Mouse (Mus musculus) ovary, postnatal 10 days (tissue): ENCODE data around the gene Suv39h2.
A peak's percentile ranks its signal among the peaks of the same experiment; 100 is the strongest.

Source experiments
- DNase-seq: peaks from one replicate; pipeline ENCODE4 v3.0.0; 2022; ENCODE audit warnings: low spot score

Suv39h2 gene

GRCm38 (mm10) chr2:3474861-3475283 is at the start of gene Suv39h2:
Gene Suv39h2 (minus strand): TSS chr2:3475031.
- DNase-seq, result peak; percentile 92

- DNase-seq, result no peak
Observed at GRCm38 (mm10) chr2:3522558-3522957, 47.7 kb upstream of the Suv39h2 start.

- DNase-seq, result peak; percentile 83
Observed at GRCm38 (mm10) chr2:3512552-3513454, 38.0 kb upstream of the Suv39h2 start, which contains the start of the genes Gm45902, Hspa14 and Cdnf. Gene Gm45902 (minus strand): TSS chr2:3512790. Gene Hspa14 (minus strand): TSS chr2:3512814. Gene Cdnf (plus strand): TSS chr2:3513030.

GRCm38 (mm10) chr2:3512076-3512475 is 37.2 kb upstream of the Suv39h2 start:
- DNase-seq, result peak; percentile 1

GRCm38 (mm10) chr2:3500886-3501285 is 26.1 kb upstream of the Suv39h2 start:
- no peak for DNase-seq

- DNase-seq, result no peak
Observed at GRCm38 (mm10) chr2:3499543-3499942, 24.7 kb upstream of the Suv39h2 start.

GRCm38 (mm10) chr2:3493833-3494409 is 19.1 kb upstream of the Suv39h2 start:
- DNase-seq, result no peak

- DNase-seq, result no peak
Observed at GRCm38 (mm10) chr2:3489816-3490215, 15.0 kb upstream of the Suv39h2 start.

GRCm38 (mm10) chr2:3480239-3480638 is 5.4 kb upstream of the Suv39h2 start:
- DNase-seq, result no peak

- no peak for DNase-seq
Observed at GRCm38 (mm10) chr2:3475746-3476251, 968 bp upstream of the Suv39h2 start.

GRCm38 (mm10) chr2:3474361-3474805 is 448 bp downstream of the Suv39h2 start:
- peak; percentile 31 for DNase-seq

- DNase-seq, result no peak
Observed at GRCm38 (mm10) chr2:3473891-3474290, 940 bp downstream of the Suv39h2 start.

- no peak for DNase-seq
Observed at GRCm38 (mm10) chr2:3456590-3456989, 18.2 kb downstream of the Suv39h2 start.

- DNase-seq, result no peak
Observed at GRCm38 (mm10) chr2:3453096-3453495, 21.7 kb downstream of the Suv39h2 start.

- DNase-seq, result no peak
Observed at GRCm38 (mm10) chr2:3449431-3449830, 25.4 kb downstream of the Suv39h2 start.

GRCm38 (mm10) chr2:3445984-3446383 is 28.8 kb downstream of the Suv39h2 start:
- no peak for DNase-seq

- DNase-seq, result no peak
Observed at GRCm38 (mm10) chr2:3444206-3444605, 30.6 kb downstream of the Suv39h2 start.

- no peak for DNase-seq
Observed at GRCm38 (mm10) chr2:3437956-3438355, 36.9 kb downstream of the Suv39h2 start.

GRCm38 (mm10) chr2:3435369-3436061 is 39.3 kb downstream of the Suv39h2 start:
- no peak for DNase-seq

- DNase-seq, result no peak
Observed at GRCm38 (mm10) chr2:3430956-3431355, 43.9 kb downstream of the Suv39h2 start.

- DNase-seq, result no peak
Observed at GRCm38 (mm10) chr2:3424579-3424910, 50.3 kb downstream of the Suv39h2 start.

GRCm38 (mm10) chr2:3423841-3424578 is 50.8 kb downstream of the Suv39h2 start, which contains the start of gene Dclre1c:
Gene Dclre1c (plus strand): TSS chr2:3424131.
- DNase-seq, result peak; percentile 49
